Mouse (Mus musculus) embryonic facial prominence, embryonic 11.5 days (tissue): ENCODE results near the gene Uso1. TPM values are rescaled to one million over a fixed set of nuclear protein-coding genes. Genes with fewer than 3 reads are reported as not detected.
A peak's percentile ranks its signal among the peaks of the same experiment; 100 is the strongest.

Experiments
- ATAC-seq: fragments of 200-750 bp; cut with Nextera tagmentation; replicated peaks from 2 replicates; pipeline ENCODE4 v1.8.0; 2017; ENCODE audit warnings: low read depth; ENCODE audit not compliant: insufficient number of reproducible peaks, low FRiP score, low TSS enrichment
- DNase-seq: peaks from one replicate; pipeline ENCODE4 v3.0.0-alpha.2; 2015; ENCODE audit warnings: low spot score
- H3K27ac ChIP-seq: fragments of 300-500 bp; sonication (generic); replicated peaks from 2 replicates; pipeline ENCODE4 v1.5.1; 2014; ENCODE audit warnings: mild to moderate bottlenecking, low read depth, low read length, control low read depth
- H3K27me3 ChIP-seq: fragments of 300-500 bp; sonication (generic); 2 replicates; pipeline ENCODE4 v1.6.1; 2014; ENCODE audit warnings: mild to moderate bottlenecking, low read length, moderate library complexity, mixed read lengths; ENCODE audit not compliant: control insufficient read depth, insufficient read depth
- H3K36me3 ChIP-seq: fragments of 300-500 bp; sonication (generic); replicated peaks from 2 replicates; pipeline ENCODE4 v1.6.1; 2014; ENCODE audit warnings: low read depth, mild to moderate bottlenecking, low read length, moderate library complexity, mixed read lengths; ENCODE audit not compliant: control insufficient read depth, insufficient read depth
- H3K4me1 ChIP-seq: fragments of 300-500 bp; sonication (generic); 2 replicates; pipeline ENCODE4 v1.6.1; 2014; ENCODE audit warnings: low read length, mixed read lengths; ENCODE audit not compliant: control insufficient read depth, insufficient read depth
- H3K4me2 ChIP-seq: fragments of 300-500 bp; sonication (generic); 2 replicates; pipeline ENCODE4 v1.6.1; 2014; ENCODE audit warnings: low read depth, mild to moderate bottlenecking, control low read depth, low read length, moderate library complexity
- H3K4me3 ChIP-seq: fragments of 300-500 bp; sonication (generic); 2 replicates; pipeline ENCODE4 v1.5.1; 2014; ENCODE audit warnings: low read depth, low read length, control low read depth
- H3K9ac ChIP-seq: fragments of 300-500 bp; sonication (generic); replicated peaks from 2 replicates; pipeline ENCODE4 v1.6.1; 2014; ENCODE audit warnings: mild to moderate bottlenecking, control low read depth, low read length
- H3K9me3 ChIP-seq: fragments of 300-500 bp; sonication (generic); replicated peaks from 2 replicates; pipeline ENCODE4 v1.6.1; 2016; ENCODE audit warnings: mild to moderate bottlenecking, low read length, inconsistent platforms, mixed read lengths; ENCODE audit not compliant: control insufficient read depth
- WGBS: fragments of 180-500 bp; shearing (Covaris S2); extraction: QIAGEN DNeasy Blood & Tissue Kit; methylation state at CpG from one replicate; pipeline ENCODE4 v1.1.7; 2014; 5-methylcytosine and 5-hydroxymethylcytosine counted together
- polyA plus RNA-seq: library from polyadenylated mRNA; unstranded; fragments of >200 nt; fragmentation: Nextera tagmentation; extraction: Ambion mirVana; gene quantifications from 2 replicates; pipeline ENCODE4 v1.2.1, GENCODE M21; 2014

The Uso1 gene
- polyA plus RNA-seq, 1 experiment from 2014 or later = 26.0 TPM

GRCm38 (mm10) chr5:92103062-92103461 is 34.7 kb upstream of the Uso1 start:
- ATAC-seq (no peak), DNase-seq (no peak)
- H3K27me3 ChIP-seq = no peaks in the 10 kb centered on the region
- no peak overlapping the region for H3K27ac ChIP-seq
- H3K4me1 ChIP-seq = no peaks in the 10 kb centered on the region
- H3K9me3 ChIP-seq = no peaks in the 10 kb centered on the region
- 71% methylated on average over 6 of the region's 6 CpGs for WGBS
- no peak overlapping the region for H3K4me3 ChIP-seq
- no peak overlapping the region for H3K9ac ChIP-seq
- no peak overlapping the region for H3K4me2 ChIP-seq
- no peaks in the 10 kb centered on the region for H3K36me3 ChIP-seq

DNA sequence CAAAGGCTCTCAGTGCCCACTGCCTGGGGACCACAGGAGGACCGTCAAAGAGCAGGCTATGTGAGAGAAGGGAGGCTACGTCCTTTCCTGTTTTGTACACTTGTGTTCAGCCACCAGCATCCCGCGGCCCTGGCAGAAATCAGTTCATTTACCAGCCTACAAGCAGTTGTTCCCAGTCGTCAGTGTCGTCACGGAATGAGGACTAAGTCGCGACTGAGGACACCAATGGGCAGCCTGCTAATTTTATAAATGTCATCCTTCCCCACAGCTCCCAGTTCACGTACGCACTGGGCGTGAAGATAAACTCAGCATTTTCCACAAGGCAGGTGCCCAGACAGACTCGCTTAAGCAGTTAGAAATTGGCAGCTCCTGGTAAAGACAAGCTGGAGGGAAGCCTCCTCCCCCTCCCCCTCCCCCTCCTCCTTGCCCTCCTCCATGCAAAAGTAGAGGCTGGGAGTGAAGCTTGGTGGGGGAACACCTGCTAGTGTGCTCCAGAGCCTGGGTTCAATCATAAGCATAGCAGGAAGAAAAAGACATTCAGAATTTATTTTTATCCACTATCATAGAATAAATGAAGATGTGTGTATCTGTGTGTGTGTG is 33.8 kb upstream of the Uso1 start:
- DNase-seq (no peak), ATAC-seq (no peak)
- 72% methylated on average over 13 of the region's 13 CpGs for WGBS

GRCm38 (mm10) chr5:92106327-92107125 is 31.2 kb upstream of the Uso1 start:
- no peak for DNase-seq
- no peak for ATAC-seq
- Histone ChIP-seq H3K4me1 (no peaks in the 10 kb centered on the region), H3K9ac (no peak overlapping the region), H3K27me3 (no peaks in the 10 kb centered on the region), H3K36me3 (no peaks in the 10 kb centered on the region), H3K9me3 (no peaks in the 10 kb centered on the region), H3K4me2 (no peak overlapping the region), H3K4me3 (no peak overlapping the region), H3K27ac (no peak overlapping the region)
- WGBS = 43% methylated on average over 10 of the region's 10 CpGs

More for the DNA sequence above, 33.8 kb upstream of the Uso1 start:
- Histone ChIP-seq H3K4me3 (no peak overlapping the region), H3K36me3 (no peaks in the 10 kb centered on the region), H3K27ac (no peak overlapping the region), H3K4me1 (no peaks in the 10 kb centered on the region), H3K4me2 (no peak overlapping the region), H3K27me3 (no peaks in the 10 kb centered on the region), H3K9me3 (no peaks in the 10 kb centered on the region), H3K9ac (no peak overlapping the region)

DNA sequence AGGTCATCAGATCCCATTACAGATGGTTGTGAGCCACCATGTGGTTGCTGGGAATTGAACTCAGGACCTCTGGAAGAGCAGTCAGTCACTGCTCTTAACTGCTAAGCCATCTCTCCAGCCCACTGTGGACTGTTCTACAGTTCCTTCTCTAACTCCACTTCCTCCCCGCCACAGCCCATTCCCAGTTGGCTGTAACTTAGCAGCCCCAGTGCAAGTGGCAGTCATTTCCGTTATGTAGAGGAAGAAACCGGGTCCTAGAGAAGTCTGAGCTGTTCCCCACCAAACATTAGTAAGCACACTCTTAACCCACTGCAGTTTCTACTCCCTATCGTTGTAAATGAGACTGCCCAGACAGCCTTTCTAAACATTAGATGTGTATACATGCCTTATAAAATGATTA is 30.5 kb upstream of the Uso1 start:
- DNase-seq = no peak
- no peak for ATAC-seq
- H3K9me3 ChIP-seq = no peaks in the 10 kb centered on the region
- WGBS = 94% methylated on average over 4 of the region's 4 CpGs
- no peaks in the 10 kb centered on the region for H3K4me1 ChIP-seq
- no peaks in the 10 kb centered on the region for H3K27me3 ChIP-seq
- no peak overlapping the region for H3K4me3 ChIP-seq
- H3K36me3 ChIP-seq = no peaks in the 10 kb centered on the region
- H3K4me2 ChIP-seq = no peak overlapping the region
- no peak overlapping the region for H3K27ac ChIP-seq
- H3K9ac ChIP-seq = no peak overlapping the region

DNA sequence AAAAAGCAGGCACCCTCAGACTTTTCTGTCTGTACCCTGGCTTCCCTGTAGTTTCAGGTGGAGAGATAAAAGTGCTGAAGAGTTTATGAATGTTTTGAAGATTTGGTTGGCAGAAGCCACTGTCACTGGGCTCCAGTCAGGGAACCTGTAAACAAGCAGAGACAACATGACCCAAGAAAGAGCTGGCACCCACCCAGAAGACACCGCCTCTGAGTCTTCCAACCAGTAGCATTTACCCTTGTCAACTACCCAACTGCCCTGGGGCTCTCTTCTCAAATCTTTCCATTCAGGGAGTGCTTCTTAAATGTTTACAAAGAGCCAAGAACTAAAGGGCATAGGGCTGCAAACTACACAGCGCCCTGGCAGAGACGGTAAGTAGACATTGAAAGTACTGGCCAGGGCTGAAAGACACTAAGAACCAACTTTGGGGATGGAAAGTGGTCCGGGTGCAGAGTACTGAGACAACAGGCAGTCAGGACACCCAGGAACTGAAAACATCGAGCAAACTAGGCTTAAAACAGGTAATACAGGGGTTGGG is 26.9 kb upstream of the Uso1 start:
- Histone ChIP-seq H3K27ac (no peak overlapping the region), H3K4me2 (no peak overlapping the region), H3K4me3 (no peak overlapping the region), H3K27me3 (no peaks in the 10 kb centered on the region), H3K4me1 (no peaks in the 10 kb centered on the region; the same call in 1 of the 2 replicates), H3K9me3 (no peaks in the 10 kb centered on the region), H3K36me3 (no peaks in the 10 kb centered on the region), H3K9ac (no peak overlapping the region)
- DNase-seq (no peak), ATAC-seq (no peak)
- WGBS = 92% methylated on average over 5 of the region's 5 CpGs

DNA sequence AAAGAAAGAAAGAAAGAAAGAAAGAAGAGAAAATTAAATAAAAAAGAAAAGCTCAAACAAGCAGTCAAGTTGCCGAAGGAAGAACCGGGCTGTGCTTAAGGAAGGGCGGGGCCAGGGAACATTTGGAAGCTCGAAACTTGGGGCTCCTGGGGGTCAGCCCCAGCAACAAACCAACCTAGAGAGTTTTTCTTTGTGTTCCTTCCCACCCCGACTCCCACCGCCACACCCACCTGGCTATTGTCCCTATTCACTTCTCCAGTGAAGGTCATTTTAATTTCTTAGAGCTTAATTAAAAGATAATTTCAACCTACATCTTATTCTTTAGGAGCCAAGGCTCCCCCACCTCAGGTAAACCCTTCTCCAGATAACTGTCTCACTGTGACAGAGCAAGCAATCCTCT is 25.6 kb upstream of the Uso1 start:
- no peaks in the 10 kb centered on the region for H3K36me3 ChIP-seq
- no peak overlapping the region for H3K4me3 ChIP-seq
- no peaks in the 10 kb centered on the region for H3K27me3 ChIP-seq
- DNase-seq (no peak), ATAC-seq (no peak)
- no peak overlapping the region for H3K27ac ChIP-seq
- no peaks in the 10 kb centered on the region for H3K9me3 ChIP-seq
- no peaks in the 10 kb centered on the region; the same call in 1 of the 2 replicates for H3K4me1 ChIP-seq
- H3K9ac ChIP-seq = no peak overlapping the region
- 8% methylated on average over 6 of the region's 6 CpGs for WGBS
- H3K4me2 ChIP-seq = peak overlapping the region; percentile 31; the same call in 1 of the 2 replicates

- H3K4me3 ChIP-seq = no peak overlapping the region
- H3K27me3 ChIP-seq = no peaks in the 10 kb centered on the region
- no peaks in the 10 kb centered on the region; the same call in 1 of the 2 replicates for H3K4me1 ChIP-seq
- DNase-seq (no peak), ATAC-seq (no peak)
- no peak overlapping the region for H3K27ac ChIP-seq
- 1% methylated on average over 10 of the region's 10 CpGs for WGBS
- H3K9me3 ChIP-seq = no peaks in the 10 kb centered on the region
- H3K9ac ChIP-seq = peak overlapping the region; percentile 5; the same call in 1 of the 2 replicates
- H3K36me3 ChIP-seq = no peaks in the 10 kb centered on the region
- peak overlapping the region; percentile 31 for H3K4me2 ChIP-seq
These were observed 25.2 kb upstream of the Uso1 start for GRCm38 (mm10) chr5:92112585-92112984.

DNA sequence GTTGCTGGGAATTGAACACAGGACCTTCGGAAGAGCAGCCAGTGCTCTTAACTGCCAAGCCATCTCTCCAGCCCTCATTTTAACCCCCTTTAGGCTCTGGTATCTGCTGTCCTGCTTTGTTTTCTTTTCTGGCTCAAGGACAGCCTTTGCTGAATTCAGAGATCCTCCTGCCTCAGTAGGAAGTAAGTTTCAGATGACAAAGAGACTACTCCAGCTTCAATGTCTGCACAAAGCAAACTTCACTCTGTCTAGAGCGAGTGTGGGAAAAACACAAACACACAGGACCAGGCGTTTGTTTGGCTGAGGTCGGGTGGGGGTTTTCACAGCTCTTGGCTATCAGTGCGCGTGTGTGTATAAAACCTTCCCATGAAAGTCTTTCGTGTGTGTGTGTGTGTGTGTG is 24.3 kb upstream of the Uso1 start:
- no peak overlapping the region for H3K27ac ChIP-seq
- no peak overlapping the region for H3K4me2 ChIP-seq
- no peaks in the 10 kb centered on the region for H3K36me3 ChIP-seq
- H3K9me3 ChIP-seq = no peaks in the 10 kb centered on the region
- no peaks in the 10 kb centered on the region for H3K27me3 ChIP-seq
- DNase-seq (no peak), ATAC-seq (no peak)
- H3K9ac ChIP-seq = no peak overlapping the region
- H3K4me3 ChIP-seq = no peak overlapping the region
- 81% methylated on average over 7 of the region's 7 CpGs for WGBS
- H3K4me1 ChIP-seq = no peaks in the 10 kb centered on the region; the same call in 1 of the 2 replicates
